Mouse (Mus musculus): Measurements from ENCODE around the gene Cxadr. TPM values are rescaled to one million over a fixed set of nuclear protein-coding genes. Genes with fewer than 3 reads are reported as not detected.

The Cxadr gene
- polyA plus RNA-seq, 1 experiment from 2014 or later: 27.1 TPM

- Histone ChIP-seq H3K27ac (ENCODE audit: low read depth) (no peak overlapping the region), H3K27me3 (ENCODE audit: insufficient read depth, low read length) (no peaks in the 10 kb centered on the region), H3K4me1 (ENCODE audit: insufficient read depth) (no peaks in the 10 kb centered on the region), H3K4me3 (ENCODE audit: low read depth, low read length) (no peak overlapping the region), H3K9me3 (ENCODE audit: low read length) (no peaks in the 10 kb centered on the region), H3K9ac (replicated peaks) (no peak overlapping the region), H3K36me3 (replicated peaks; ENCODE audit: insufficient read depth, low read length) (no peaks in the 10 kb centered on the region), H3K4me2 (ENCODE audit: low read depth, low read length) (no peak overlapping the region)
- WGBS (ENCODE audit: insufficient replicate concordance): 78% methylated on average over 5 of the region's 5 CpGs
- TF ChIP-seq CTCF (IDR thresholded peaks at IDR 0.05; ENCODE audit: low read depth): no peak
- ATAC-seq (no peak), DNase-seq (no peak)
Observed at GRCm38 (mm10) chr16:78280093-78280881, 21.0 kb upstream of the Cxadr start.

GRCm38 (mm10) chr16:78283231-78283630 lies 18.1 kb upstream of the Cxadr start:
- H3K4me3 ChIP-seq (ENCODE audit: low read depth, low read length): no peak overlapping the region
- no peak for ATAC-seq
- H3K27me3 ChIP-seq (ENCODE audit: insufficient read depth, low read length): no peaks in the 10 kb centered on the region
- no peak overlapping the region for H3K27ac ChIP-seq (ENCODE audit: low read depth)
- DNase-seq: no peak
- no peak overlapping the region for H3K4me2 ChIP-seq (ENCODE audit: low read depth, low read length)
- H3K36me3 ChIP-seq (replicated peaks; ENCODE audit: insufficient read depth, low read length): no peaks in the 10 kb centered on the region
- H3K9me3 ChIP-seq (ENCODE audit: low read length): no peaks in the 10 kb centered on the region
- no peak overlapping the region for H3K9ac ChIP-seq (replicated peaks)
- 66% methylated on average over 5 of the region's 5 CpGs for WGBS (ENCODE audit: insufficient replicate concordance)
- no peaks in the 10 kb centered on the region for H3K4me1 ChIP-seq (ENCODE audit: insufficient read depth)
- TF ChIP-seq CTCF (IDR thresholded peaks at IDR 0.05; ENCODE audit: low read depth): no peak
- no peak for TF ChIP-seq EP300 (IDR thresholded peaks at IDR 0.05; ENCODE audit: low read depth)

- TF ChIP-seq CTCF (IDR thresholded peaks at IDR 0.05; ENCODE audit: low read depth) (no peak), EP300 (IDR thresholded peaks at IDR 0.05; ENCODE audit: low read depth) (no peak)
- Histone ChIP-seq H3K27ac (ENCODE audit: low read depth) (no peak overlapping the region), H3K9ac (replicated peaks) (no peak overlapping the region), H3K27me3 (ENCODE audit: insufficient read depth, low read length) (no peaks in the 10 kb centered on the region), H3K36me3 (replicated peaks; ENCODE audit: insufficient read depth, low read length) (no peaks in the 10 kb centered on the region), H3K4me3 (ENCODE audit: low read depth, low read length) (no peak overlapping the region), H3K4me1 (ENCODE audit: insufficient read depth) (no peaks in the 10 kb centered on the region), H3K4me2 (ENCODE audit: low read depth, low read length) (no peak overlapping the region), H3K9me3 (ENCODE audit: low read length) (no peaks in the 10 kb centered on the region)
- 72% methylated on average over 1 of the region's 1 CpGs for WGBS (ENCODE audit: insufficient replicate concordance)
- ATAC-seq (no peak), DNase-seq (no peak)
Observed at GRCm38 (mm10) chr16:78294051-78294450, 7.2 kb upstream of the Cxadr start.

GRCm38 (mm10) chr16:78294606-78295275 lies 6.5 kb upstream of the Cxadr start:
- no peak for TF ChIP-seq EP300 (IDR thresholded peaks at IDR 0.05; ENCODE audit: low read depth)
- TF ChIP-seq CTCF (IDR thresholded peaks at IDR 0.05; ENCODE audit: low read depth): no peak
- DNase-seq: no peak
- peak; percentile 51 for ATAC-seq
- Histone ChIP-seq H3K36me3 (replicated peaks; ENCODE audit: insufficient read depth, low read length) (no peaks in the 10 kb centered on the region), H3K4me1 (ENCODE audit: insufficient read depth) (no peaks in the 10 kb centered on the region), H3K9me3 (ENCODE audit: low read length) (no peaks in the 10 kb centered on the region), H3K4me2 (ENCODE audit: low read depth, low read length) (no peak overlapping the region), H3K4me3 (ENCODE audit: low read depth, low read length) (no peak overlapping the region), H3K27me3 (ENCODE audit: insufficient read depth, low read length) (no peaks in the 10 kb centered on the region), H3K27ac (ENCODE audit: low read depth) (no peak overlapping the region), H3K9ac (replicated peaks) (no peak overlapping the region)
- WGBS (ENCODE audit: insufficient replicate concordance): 43% methylated on average over 5 of the region's 5 CpGs

GRCm38 (mm10) chr16:78295601-78296000 lies 5.7 kb upstream of the Cxadr start:
- peak overlapping the region; percentile 57; the same call in 1 of the 2 replicates for H3K27ac ChIP-seq (ENCODE audit: low read depth)
- no peaks in the 10 kb centered on the region for H3K27me3 ChIP-seq (ENCODE audit: insufficient read depth, low read length)
- no peak overlapping the region for H3K4me3 ChIP-seq (ENCODE audit: low read depth, low read length)
- DNase-seq (no peak), ATAC-seq (peak; percentile 49)
- WGBS (ENCODE audit: insufficient replicate concordance): 61% methylated on average over 4 of the region's 4 CpGs
- H3K9ac ChIP-seq (replicated peaks): no peak overlapping the region
- H3K4me2 ChIP-seq (ENCODE audit: low read depth, low read length): no peak overlapping the region
- H3K9me3 ChIP-seq (ENCODE audit: low read length): no peaks in the 10 kb centered on the region
- no peaks in the 10 kb centered on the region for H3K36me3 ChIP-seq (replicated peaks; ENCODE audit: insufficient read depth, low read length)
- TF ChIP-seq EP300 (IDR thresholded peaks at IDR 0.05; ENCODE audit: low read depth): no peak
- TF ChIP-seq CTCF (IDR thresholded peaks at IDR 0.05; ENCODE audit: low read depth): no peak
- no peaks in the 10 kb centered on the region for H3K4me1 ChIP-seq (ENCODE audit: insufficient read depth)

GRCm38 (mm10) chr16:78296114-78296513 lies 5.2 kb upstream of the Cxadr start:
- peak overlapping the region; percentile 57; the same call in 1 of the 2 replicates for H3K27ac ChIP-seq (ENCODE audit: low read depth)
- 57% methylated on average over 9 of the region's 9 CpGs for WGBS (ENCODE audit: insufficient replicate concordance)
- peaks cover 4% of the 10 kb centered on the region; the same call in 1 of the 2 replicates for H3K4me1 ChIP-seq (ENCODE audit: insufficient read depth)
- ATAC-seq: peak; percentile 88
- peak; percentile 54 for DNase-seq
- no peaks in the 10 kb centered on the region for H3K9me3 ChIP-seq (ENCODE audit: low read length)
- H3K4me2 ChIP-seq (ENCODE audit: low read depth, low read length): 0 out of 2 replicates have a peak overlapping the region, but pooled peaks have one; percentile 9
- no peaks in the 10 kb centered on the region for H3K36me3 ChIP-seq (replicated peaks; ENCODE audit: insufficient read depth, low read length)
- no peak overlapping the region for H3K4me3 ChIP-seq (ENCODE audit: low read depth, low read length)
- H3K27me3 ChIP-seq (ENCODE audit: insufficient read depth, low read length): 0 out of 2 replicates have a peak, but pooled peaks cover under 1% of the 10 kb centered on the region
- no peak overlapping the region for H3K9ac ChIP-seq (replicated peaks)
- TF ChIP-seq EP300 (IDR thresholded peaks at IDR 0.05; ENCODE audit: low read depth): no peak
- no peak for TF ChIP-seq CTCF (IDR thresholded peaks at IDR 0.05; ENCODE audit: low read depth)
